Mouse (Mus musculus) fibroblast of lung, adult 2 months (primary cell): ENCODE data around the gene Eftud2.

ENCODE experiments used
- DNase-seq: peaks from one replicate; pipeline ENCODE4 v3.0.0-alpha.2; 2011; ENCODE audit warnings: low read depth

Eftud2 gene

DNA sequence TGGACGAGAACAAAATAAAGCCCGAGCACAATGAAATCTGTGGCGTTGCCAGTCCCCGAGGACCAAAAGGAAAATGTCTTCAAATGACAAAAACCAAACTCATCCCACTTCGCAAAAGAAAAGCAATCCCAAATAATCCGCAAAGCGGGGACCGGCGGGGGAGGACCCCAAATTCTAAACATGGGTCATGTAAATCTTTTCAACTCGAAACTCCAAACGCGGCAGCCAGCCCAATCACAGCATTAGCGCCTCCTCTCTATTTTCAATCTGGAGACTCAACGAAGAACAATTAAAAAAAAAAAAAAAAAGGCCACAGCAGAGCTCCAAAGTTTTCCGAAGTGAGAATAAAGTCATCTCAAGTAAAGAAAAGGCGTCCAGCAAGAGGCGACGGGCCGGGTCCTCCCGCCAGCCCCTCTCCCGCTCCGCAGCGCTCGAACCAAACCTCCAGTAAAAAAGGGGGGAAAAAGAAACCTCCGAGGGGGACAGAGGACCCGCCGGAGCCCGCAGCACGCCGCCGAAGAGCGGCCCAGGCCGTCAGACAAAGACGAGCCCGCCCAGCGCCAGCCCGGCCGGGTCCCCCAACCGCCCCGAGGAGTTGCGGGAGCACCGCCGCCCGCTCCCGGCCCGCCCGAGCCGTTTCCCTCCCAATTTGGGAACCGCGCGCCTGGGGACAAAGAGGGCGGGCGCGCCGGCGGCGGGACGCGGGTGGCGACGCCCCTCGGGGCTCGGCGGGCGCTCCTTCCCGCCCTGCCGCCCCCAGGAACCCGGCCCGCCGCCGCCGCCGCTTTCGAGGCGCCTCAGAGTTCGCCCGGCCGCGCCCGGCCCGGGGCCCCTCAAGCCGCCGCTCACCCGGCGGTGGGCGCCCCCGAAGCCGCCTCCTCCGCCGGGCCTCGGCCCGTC lies 62.4 kb downstream of the Eftud2 start:
- DNase-seq, result no peak

DNA sequence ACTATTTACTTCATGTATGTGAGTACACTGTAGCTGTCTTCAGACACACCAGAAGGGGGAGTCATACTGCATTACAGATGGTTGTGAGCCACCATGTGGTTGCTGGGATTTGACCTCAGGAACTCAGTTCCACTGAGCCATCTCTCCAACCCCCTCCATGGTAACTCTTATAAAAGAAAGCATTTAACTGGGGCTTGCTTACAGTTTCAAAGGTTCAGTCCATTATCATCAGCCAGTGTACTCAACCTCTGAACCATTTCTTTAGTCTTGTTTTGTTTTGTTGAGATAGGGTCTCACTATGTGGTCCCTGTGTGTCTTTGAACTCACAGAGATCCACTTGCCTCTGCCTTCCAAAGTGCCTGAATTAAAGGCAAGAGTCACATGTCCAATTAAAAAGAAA lies 65.9 kb downstream of the Eftud2 start:
- no peak for DNase-seq

DNA sequence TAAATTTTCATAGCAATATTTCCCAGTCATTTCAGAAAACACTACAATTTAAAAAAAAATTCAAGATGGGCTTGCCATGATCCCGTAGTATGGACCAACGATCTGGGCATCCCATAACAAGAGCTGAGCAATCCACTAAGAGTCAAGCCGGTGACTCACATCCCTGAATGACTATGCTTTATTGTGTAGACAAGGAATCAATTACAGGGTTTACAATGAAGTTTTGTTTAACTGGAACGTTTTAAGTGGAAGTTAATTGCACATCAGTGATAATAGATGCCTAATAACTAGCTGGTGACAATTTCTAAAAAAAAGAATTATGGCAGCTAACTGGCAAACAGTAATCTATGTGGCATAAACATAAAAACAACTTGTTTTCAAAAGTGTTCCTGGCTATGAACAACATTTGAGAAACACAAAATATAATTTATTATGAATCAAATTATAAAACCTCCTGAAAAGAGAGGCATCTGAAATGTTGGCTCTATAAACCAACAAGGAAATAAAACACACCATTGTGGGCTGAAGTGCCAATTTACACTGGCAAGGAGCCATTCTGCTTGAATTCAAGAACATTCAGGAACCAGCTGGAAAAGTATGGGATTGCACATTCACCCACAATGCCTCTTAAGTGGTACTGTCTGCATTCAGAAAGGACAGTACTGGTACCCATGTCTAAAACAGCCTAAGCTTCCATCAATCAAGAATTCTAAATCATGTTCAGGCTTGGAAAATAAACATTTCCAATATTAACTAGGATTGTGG lies 69.9 kb downstream of the Eftud2 start:
- DNase-seq, result peak; percentile 59

DNA sequence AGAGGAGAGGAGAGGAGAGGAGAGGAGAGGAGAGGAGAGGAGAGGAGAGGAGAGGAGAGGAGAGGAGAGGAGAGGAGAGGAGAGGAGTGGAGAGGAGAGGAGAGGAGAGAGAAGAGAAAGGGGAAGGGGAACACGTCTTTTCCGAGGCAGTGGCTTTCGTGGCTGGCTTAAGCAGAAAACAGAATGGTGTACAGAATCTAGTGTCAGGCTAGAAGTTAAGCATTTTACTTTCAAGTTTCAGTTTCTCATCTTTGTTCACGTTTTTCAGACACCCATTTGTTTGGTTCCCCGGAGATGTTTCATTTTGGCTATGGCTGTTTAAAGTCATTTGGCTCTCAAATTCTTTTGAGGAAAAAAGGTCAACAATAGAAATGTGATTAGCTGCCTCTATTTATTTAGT lies 72.5 kb downstream of the Eftud2 start:
- no peak for DNase-seq

DNA sequence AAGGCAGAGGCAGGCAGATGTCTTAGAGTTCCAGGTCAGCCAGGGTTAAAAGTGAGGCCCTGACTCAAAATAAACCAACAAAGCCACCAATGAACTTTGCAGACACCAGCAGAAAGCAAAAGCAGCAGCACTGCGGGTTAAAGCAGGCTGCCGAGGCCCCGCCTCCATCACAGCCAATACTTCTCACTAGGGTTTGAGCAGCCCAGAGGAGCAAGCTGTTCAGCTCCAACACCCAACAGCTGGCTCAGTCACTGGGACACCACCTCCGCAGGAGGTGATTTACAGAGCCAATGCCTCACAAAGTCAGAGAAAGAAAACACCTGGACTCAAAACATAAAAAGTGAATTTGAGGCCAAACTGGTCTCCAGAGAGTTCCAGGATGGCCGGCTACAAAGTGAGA lies 77.3 kb downstream of the Eftud2 start:
- DNase-seq, result no peak

DNA sequence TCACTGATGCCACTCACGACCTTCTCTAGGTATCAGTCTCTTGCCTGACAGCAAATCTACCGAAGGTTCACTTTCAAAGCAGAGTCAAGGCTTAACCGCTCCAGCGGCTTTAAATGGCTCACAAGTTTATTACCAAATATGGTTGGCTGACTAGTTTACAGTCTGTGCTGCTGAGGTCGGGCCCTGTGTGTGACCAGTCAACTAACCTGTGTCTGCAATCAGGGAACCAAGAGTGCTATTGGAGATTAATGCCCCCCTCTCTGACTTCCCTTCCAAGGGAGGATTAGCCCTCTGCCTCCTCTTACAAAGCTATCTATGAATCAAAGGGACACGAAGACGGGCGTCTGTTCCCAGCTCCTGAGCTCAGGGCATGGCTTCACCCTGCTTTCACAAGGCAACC lies 86.6 kb downstream of the Eftud2 start:
- no peak for DNase-seq

DNA sequence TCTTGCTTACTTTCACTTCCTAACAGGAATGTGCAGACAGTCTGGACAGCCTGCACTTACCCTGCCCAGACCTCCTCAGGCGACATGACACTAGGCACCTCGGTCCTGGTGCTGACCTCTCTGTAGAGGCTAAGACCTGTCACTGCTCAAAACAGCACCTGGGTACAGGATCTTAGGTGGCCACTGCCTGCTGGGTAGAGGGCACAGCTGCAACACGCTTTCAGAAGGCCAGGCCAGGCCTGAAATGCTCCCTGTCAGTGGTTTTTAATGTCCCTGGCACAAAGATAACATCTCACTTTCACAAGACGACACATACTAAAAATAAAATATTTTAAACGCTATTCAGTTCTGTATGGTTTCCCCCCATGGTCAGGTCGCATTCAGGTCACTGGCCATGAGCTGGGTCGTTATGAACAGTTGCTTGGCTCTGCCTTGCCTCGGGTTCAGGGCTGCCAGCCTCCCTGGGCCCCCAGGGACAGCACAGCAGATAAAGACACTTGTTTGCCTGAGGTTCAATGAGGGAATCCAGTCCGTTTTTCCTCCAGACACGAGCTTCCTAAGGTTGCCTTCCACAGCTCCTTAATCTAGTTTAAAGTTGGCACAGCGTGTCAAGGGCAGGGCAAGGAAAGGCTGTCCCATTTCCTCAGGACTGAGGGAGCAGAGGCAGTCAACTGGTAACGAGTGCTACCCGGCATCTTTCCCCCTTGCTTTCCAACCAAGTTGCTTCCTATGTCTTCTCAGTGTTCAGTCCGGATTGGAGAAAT lies 88.9 kb downstream of the Eftud2 start:
- no peak for DNase-seq
